Mouse (Mus musculus) heart, embryonic 10.5 days (tissue): ENCODE measurements around the gene Gramd1c. TPM values are rescaled to one million over a fixed set of nuclear protein-coding genes. Genes with fewer than 3 reads are reported as not detected.

Source experiments
- DNase-seq: peaks from one replicate; pipeline ENCODE4 v3.0.0-alpha.2; 2017; ENCODE audit warnings: low spot score
- H3K27ac ChIP-seq: fragments of 300-500 bp; sonication (generic); 2 replicates; pipeline ENCODE4 v1.5.1; 2016; ENCODE audit warnings: mild to moderate bottlenecking
- H3K27me3 ChIP-seq: fragments of 300-500 bp; sonication (generic); 2 replicates; pipeline ENCODE4 v1.6.1; 2016; ENCODE audit warnings: mild to moderate bottlenecking; ENCODE audit not compliant: poor library complexity, insufficient read depth, severe bottlenecking
- H3K36me3 ChIP-seq: fragments of 300-500 bp; sonication (generic); 2 replicates; pipeline ENCODE4 v1.6.1; 2016; ENCODE audit warnings: mild to moderate bottlenecking, moderate library complexity
- H3K4me1 ChIP-seq: fragments of 300-500 bp; sonication (generic); 2 replicates; pipeline ENCODE4 v1.6.1; 2016; ENCODE audit warnings: mild to moderate bottlenecking
- H3K4me3 ChIP-seq: fragments of 300-500 bp; sonication (generic); 2 replicates; pipeline ENCODE4 v1.5.1; 2016; ENCODE audit warnings: mild to moderate bottlenecking, moderate library complexity
- H3K9me3 ChIP-seq: fragments of 300-500 bp; sonication (generic); 2 replicates; pipeline ENCODE4 v1.6.1; 2016; ENCODE audit warnings: mild to moderate bottlenecking, moderate library complexity
- WGBS: fragments of 180-500 bp; shearing (Covaris S2); methylation state at CpG from one replicate; pipeline ENCODE4 v1.1.7; 2016; 5-methylcytosine and 5-hydroxymethylcytosine counted together
- microRNA-seq: library from miRNA; unstranded; fragments of <30 nt; microRNA quantifications from one replicate; pipeline ENCODE4, GENCODE M21; 2017
- polyA plus RNA-seq: library from polyadenylated mRNA; unstranded; fragments of >200 nt; fragmentation: Nextera tagmentation; extraction: Ambion mirVana; gene quantifications from 2 replicates; pipeline ENCODE4 v1.2.1, GENCODE M21; 2016

Gene Gramd1c
- polyA plus RNA-seq, 1 experiment from 2014 or later, result 8.1 TPM

DNA sequence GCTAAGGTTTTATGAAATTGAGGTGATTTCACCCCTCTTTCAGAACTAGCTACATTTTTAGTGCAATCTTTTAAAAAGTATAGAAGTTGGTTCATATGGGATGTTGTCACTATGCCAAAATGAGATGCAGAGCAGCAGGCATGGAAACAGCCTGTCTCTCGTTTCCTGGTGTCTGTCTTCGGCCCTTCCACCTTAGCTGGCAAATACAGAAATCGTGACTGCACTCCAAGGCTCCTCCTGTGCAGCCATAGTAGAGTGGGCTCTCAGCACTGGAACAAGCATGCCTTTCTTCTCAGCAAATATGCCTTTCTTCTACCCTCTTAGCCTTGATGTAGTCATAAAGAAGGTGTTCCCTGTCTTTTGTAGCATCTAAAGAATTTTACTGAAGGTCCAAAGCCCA, 127.3 kb downstream of the Gramd1c start:
- Histone ChIP-seq H3K4me1 (no peaks in the 10 kb centered on the region), H3K9me3 (no peaks in the 10 kb centered on the region), H3K36me3 (0 out of 2 replicates have a peak, but pooled peaks cover 3% of the 10 kb centered on the region), H3K4me3 (no peak overlapping the region), H3K27me3 (no peaks in the 10 kb centered on the region), H3K27ac (no peak overlapping the region)
- 79% methylated on average over 3 of the region's 3 CpGs for WGBS
- DNase-seq, result no peak

GRCm38 (mm10) chr16:43935367-43935766, 127.8 kb downstream of the Gramd1c start:
- Histone ChIP-seq H3K36me3 (0 out of 2 replicates have a peak, but pooled peaks cover 3% of the 10 kb centered on the region), H3K27ac (no peak overlapping the region), H3K4me1 (no peaks in the 10 kb centered on the region), H3K27me3 (no peaks in the 10 kb centered on the region), H3K9me3 (no peaks in the 10 kb centered on the region), H3K4me3 (no peak overlapping the region)
- 82% methylated on average over 3 of the region's 3 CpGs for WGBS
- DNase-seq, result no peak

DNA sequence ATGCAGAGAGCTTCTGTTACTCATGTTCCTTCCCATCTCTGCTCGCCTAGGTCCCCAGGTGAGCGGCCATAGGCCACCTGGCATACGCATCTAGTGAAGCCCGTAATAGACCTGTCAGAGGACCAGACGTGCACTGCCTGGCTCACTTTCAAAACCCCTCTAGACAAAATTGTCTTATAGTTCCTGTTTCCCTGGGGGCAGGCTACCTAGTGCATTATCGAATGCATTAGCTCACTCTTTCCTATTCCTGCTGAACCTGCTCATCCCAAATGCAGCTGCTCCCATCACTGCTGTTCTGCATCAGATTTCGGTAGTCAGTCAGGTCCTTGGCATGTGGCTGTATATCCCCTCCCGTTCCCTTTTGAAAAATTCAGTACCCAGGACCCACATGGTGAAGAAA, 128.3 kb downstream of the Gramd1c start:
- H3K4me3 ChIP-seq, result no peak overlapping the region
- no peak overlapping the region for H3K27ac ChIP-seq
- peak; percentile 67 for DNase-seq
- no peaks in the 10 kb centered on the region for H3K9me3 ChIP-seq
- 0 out of 2 replicates have a peak, but pooled peaks cover 3% of the 10 kb centered on the region for H3K36me3 ChIP-seq
- WGBS, result 89% methylated on average over 8 of the region's 8 CpGs
- H3K27me3 ChIP-seq, result no peaks in the 10 kb centered on the region
- no peaks in the 10 kb centered on the region for H3K4me1 ChIP-seq

DNA sequence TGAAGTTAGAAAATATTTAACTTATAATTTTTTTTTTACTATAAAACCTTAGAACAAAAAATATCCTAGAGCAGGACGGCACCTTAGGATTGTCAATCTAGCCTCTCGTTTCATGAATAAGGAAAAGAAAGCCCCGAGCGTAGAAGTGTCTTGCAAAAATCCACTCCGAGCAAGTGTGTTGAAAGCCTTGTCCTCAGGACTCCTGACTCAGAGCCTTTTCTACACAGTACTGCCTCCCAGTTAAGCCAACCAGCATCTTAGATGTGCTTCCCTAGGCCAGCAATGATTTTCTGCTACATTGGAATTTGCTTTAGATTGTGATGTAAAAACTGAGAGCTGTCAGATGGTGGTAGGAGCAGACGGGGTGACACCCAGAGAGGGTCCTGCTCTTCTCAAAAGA, 130.1 kb downstream of the Gramd1c start:
- no peak overlapping the region for H3K27ac ChIP-seq
- WGBS, result 81% methylated on average over 6 of the region's 6 CpGs
- no peaks in the 10 kb centered on the region for H3K4me1 ChIP-seq
- H3K9me3 ChIP-seq, result no peaks in the 10 kb centered on the region
- H3K4me3 ChIP-seq, result no peak overlapping the region
- peak; percentile 62 for DNase-seq
- no peaks in the 10 kb centered on the region for H3K36me3 ChIP-seq
- H3K27me3 ChIP-seq, result no peaks in the 10 kb centered on the region

DNA sequence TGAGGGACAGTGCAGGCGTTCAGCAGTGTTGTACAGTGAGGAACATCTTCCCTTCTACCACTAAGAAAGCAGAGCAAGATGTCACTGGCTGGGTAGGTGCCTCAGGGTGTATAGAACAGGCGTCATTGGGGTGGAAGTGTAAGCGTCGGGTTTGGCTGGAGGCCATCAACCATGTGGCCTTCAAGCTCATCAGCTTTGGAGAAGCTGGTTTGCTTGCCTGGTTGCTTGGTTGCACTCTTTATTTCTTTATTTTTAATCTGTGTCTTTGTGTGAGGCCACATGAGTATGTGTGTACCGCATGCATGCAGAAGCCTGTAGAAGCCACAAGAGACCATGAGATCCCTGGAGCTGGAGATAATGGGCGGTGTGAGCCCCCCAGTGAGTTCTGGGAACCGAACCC, 130.8 kb downstream of the Gramd1c start:
- H3K36me3 ChIP-seq, result no peaks in the 10 kb centered on the region
- 88% methylated on average over 7 of the region's 7 CpGs for WGBS
- H3K27me3 ChIP-seq, result no peaks in the 10 kb centered on the region
- peak; percentile 64 for DNase-seq
- no peak overlapping the region for H3K27ac ChIP-seq
- no peak overlapping the region for H3K4me3 ChIP-seq
- H3K9me3 ChIP-seq, result no peaks in the 10 kb centered on the region
- H3K4me1 ChIP-seq, result no peaks in the 10 kb centered on the region

- no peak for DNase-seq
- H3K4me1 ChIP-seq, result no peaks in the 10 kb centered on the region
- no peak overlapping the region for H3K4me3 ChIP-seq
- H3K27me3 ChIP-seq, result no peaks in the 10 kb centered on the region
- H3K36me3 ChIP-seq, result no peaks in the 10 kb centered on the region
- no peaks in the 10 kb centered on the region for H3K9me3 ChIP-seq
- 85% methylated on average over 3 of the region's 3 CpGs for WGBS
- no peak overlapping the region for H3K27ac ChIP-seq
Observed at GRCm38 (mm10) chr16:43931502-43931901, 131.6 kb downstream of the Gramd1c start.

GRCm38 (mm10) chr16:43930577-43930976, 132.6 kb downstream of the Gramd1c start:
- no peak for DNase-seq
- H3K27ac ChIP-seq, result no peak overlapping the region
- no peaks in the 10 kb centered on the region for H3K36me3 ChIP-seq
- H3K27me3 ChIP-seq, result no peaks in the 10 kb centered on the region
- no peak overlapping the region for H3K4me3 ChIP-seq
- H3K9me3 ChIP-seq, result no peaks in the 10 kb centered on the region
- H3K4me1 ChIP-seq, result no peaks in the 10 kb centered on the region

Small RNA genes lying within 50 kb of the gene (microRNA-seq; reads per million reads assigned to microRNA genes)
- gene Mir3470b, result not detected

Other genes starting within 250 kb of the Gramd1c start
- 8.3 and 12.3 TPM in 2 replicates for gene Ccdc191, start 173.5 kb downstream of the Gramd1c start, polyA plus RNA-seq
- 16.9 and 22.3 TPM in 2 replicates for gene Qtrt2, start 136.5 kb downstream of the Gramd1c start, polyA plus RNA-seq
- 1.2 TPM in 2 replicates for gene Zdhhc23, start 83.6 kb downstream of the Gramd1c start, polyA plus RNA-seq
- 38.1 and 39.2 TPM in 2 replicates for gene Atp6v1a, start 76.4 kb upstream of the Gramd1c start, polyA plus RNA-seq
- 101 and 126 TPM in 2 replicates for gene Naa50, start 76.5 kb upstream of the Gramd1c start, polyA plus RNA-seq
- gene Usf3, start 109.9 kb upstream of the Gramd1c start, polyA plus RNA-seq, result 2.4 and 2.8 TPM in 2 replicates